Mouse (Mus musculus): ENCODE measurements at regions not wholly inside any gene's neighbourhood (a gene's known extent, or its start where the extent isn't known, plus 50 kb on each side); places are given as distances from the start of the nearest gene placed in this dataset.

GRCm38 (mm10) chr13:103589646-103590045 is 184.8 kb downstream of the Srek1 start:
- no peak for TF ChIP-seq CTCF (IDR thresholded peaks at IDR 0.05; ENCODE audit: low read depth)
- Histone ChIP-seq H3K9me3 (ENCODE audit: low read depth, low read length) (no peaks in the 10 kb centered on the region), H3K9ac (no peak overlapping the region), H3K4me2 (no peak overlapping the region), H3K27ac (ENCODE audit: low read depth) (no peak overlapping the region), H3K4me1 (ENCODE audit: insufficient read depth) (no peaks in the 10 kb centered on the region), H3K4me3 (ENCODE audit: low read depth, low read length) (no peak overlapping the region), H3K36me3 (ENCODE audit: insufficient read depth) (no peaks in the 10 kb centered on the region), H3K27me3 (ENCODE audit: insufficient read depth, low read length) (no peaks in the 10 kb centered on the region)
- ATAC-seq (ENCODE audit: insufficient read depth) (no peak), DNase-seq (no peak)
- WGBS = 85% methylated on average over 5 of the region's 5 CpGs

GRCm38 (mm10) chr13:103576856-103577255 is 197.6 kb downstream of the Srek1 start:
- 38% methylated on average over 4 of the region's 4 CpGs for WGBS
- DNase-seq (no peak), ATAC-seq (ENCODE audit: insufficient read depth) (no peak)
- H3K27me3 ChIP-seq (ENCODE audit: insufficient read depth, low read length) = no peaks in the 10 kb centered on the region
- H3K9ac ChIP-seq = no peak overlapping the region
- H3K9me3 ChIP-seq (ENCODE audit: low read depth, low read length) = no peaks in the 10 kb centered on the region
- no peaks in the 10 kb centered on the region for H3K4me1 ChIP-seq (ENCODE audit: insufficient read depth)
- H3K4me3 ChIP-seq (ENCODE audit: low read depth, low read length) = no peak overlapping the region
- no peak overlapping the region for H3K4me2 ChIP-seq
- TF ChIP-seq CTCF (IDR thresholded peaks at IDR 0.05; ENCODE audit: low read depth) = no peak
- H3K36me3 ChIP-seq (ENCODE audit: insufficient read depth) = no peaks in the 10 kb centered on the region
- H3K27ac ChIP-seq (ENCODE audit: low read depth) = no peak overlapping the region

GRCm38 (mm10) chr13:103564715-103565114 is 209.7 kb downstream of the Srek1 start:
- peak overlapping the region; percentile 15; the same call in 1 of the 2 replicates for H3K27ac ChIP-seq (ENCODE audit: low read depth)
- H3K9me3 ChIP-seq (ENCODE audit: low read depth, low read length) = no peaks in the 10 kb centered on the region
- no peaks in the 10 kb centered on the region for H3K36me3 ChIP-seq (ENCODE audit: insufficient read depth)
- no peak overlapping the region for H3K9ac ChIP-seq
- H3K27me3 ChIP-seq (ENCODE audit: insufficient read depth, low read length) = no peaks in the 10 kb centered on the region
- no peak for TF ChIP-seq CTCF (IDR thresholded peaks at IDR 0.05; ENCODE audit: low read depth)
- 69% methylated on average over 8 of the region's 8 CpGs for WGBS
- H3K4me1 ChIP-seq (ENCODE audit: insufficient read depth) = no peaks in the 10 kb centered on the region
- no peak for ATAC-seq (ENCODE audit: insufficient read depth)
- H3K4me3 ChIP-seq (ENCODE audit: low read depth, low read length) = no peak overlapping the region
- DNase-seq = no peak
- no peak overlapping the region for H3K4me2 ChIP-seq

- no peak overlapping the region for H3K4me2 ChIP-seq
Observed at GRCm38 (mm10) chr13:103561795-103562705, 212.4 kb downstream of the Srek1 start.

GRCm38 (mm10) chr13:103558915-103559314 is 215.5 kb downstream of the Srek1 start:
- Histone ChIP-seq H3K4me2 (no peak overlapping the region), H3K4me3 (ENCODE audit: low read depth, low read length) (no peak overlapping the region), H3K9me3 (ENCODE audit: low read depth, low read length) (no peaks in the 10 kb centered on the region), H3K27ac (ENCODE audit: low read depth) (no peak overlapping the region), H3K27me3 (ENCODE audit: insufficient read depth, low read length) (no peaks in the 10 kb centered on the region), H3K9ac (no peak overlapping the region), H3K36me3 (ENCODE audit: insufficient read depth) (no peaks in the 10 kb centered on the region), H3K4me1 (ENCODE audit: insufficient read depth) (no peaks in the 10 kb centered on the region)
- ATAC-seq (ENCODE audit: insufficient read depth) (no peak), DNase-seq (no peak)
- WGBS = 72% methylated on average over 3 of the region's 3 CpGs
- no peak for TF ChIP-seq CTCF (IDR thresholded peaks at IDR 0.05; ENCODE audit: low read depth)

More at GRCm38 (mm10) chr13:103561795-103562705, 212.4 kb downstream of the Srek1 start:
- Histone ChIP-seq H3K36me3 (ENCODE audit: insufficient read depth) (no peaks in the 10 kb centered on the region), H3K4me3 (ENCODE audit: low read depth, low read length) (no peak overlapping the region), H3K9ac (no peak overlapping the region), H3K4me1 (ENCODE audit: insufficient read depth) (no peaks in the 10 kb centered on the region), H3K9me3 (ENCODE audit: low read depth, low read length) (no peaks in the 10 kb centered on the region), H3K27ac (ENCODE audit: low read depth) (no peak overlapping the region), H3K27me3 (ENCODE audit: insufficient read depth, low read length) (no peaks in the 10 kb centered on the region)
- no peak for DNase-seq
- no peak for TF ChIP-seq CTCF (IDR thresholded peaks at IDR 0.05; ENCODE audit: low read depth)
- 77% methylated on average over 26 of the region's 26 CpGs for WGBS
- no peak for ATAC-seq (ENCODE audit: insufficient read depth)

GRCm38 (mm10) chr13:103539577-103539976 is 205.3 kb upstream of the Mast4 start:
- Histone ChIP-seq H3K4me1 (ENCODE audit: insufficient read depth) (no peaks in the 10 kb centered on the region; the same call in 1 of the 2 replicates), H3K9me3 (ENCODE audit: low read depth, low read length) (no peaks in the 10 kb centered on the region), H3K9ac (no peak overlapping the region), H3K4me3 (ENCODE audit: low read depth, low read length) (no peak overlapping the region), H3K27ac (ENCODE audit: low read depth) (no peak overlapping the region), H3K27me3 (ENCODE audit: insufficient read depth, low read length) (no peaks in the 10 kb centered on the region), H3K4me2 (no peak overlapping the region), H3K36me3 (ENCODE audit: insufficient read depth) (no peaks in the 10 kb centered on the region)
- ATAC-seq (ENCODE audit: insufficient read depth) (peak; percentile 38; the same call in 1 of the 2 replicates), DNase-seq (no peak)
- WGBS = 54% methylated on average over 10 of the region's 10 CpGs
- no peak for TF ChIP-seq CTCF (IDR thresholded peaks at IDR 0.05; ENCODE audit: low read depth)

- no peaks in the 10 kb centered on the region for H3K27me3 ChIP-seq (ENCODE audit: insufficient read depth, low read length)
- no peaks in the 10 kb centered on the region for H3K36me3 ChIP-seq (ENCODE audit: insufficient read depth)
- no peak for DNase-seq
- no peak for ATAC-seq (ENCODE audit: insufficient read depth)
- no peaks in the 10 kb centered on the region for H3K9me3 ChIP-seq (ENCODE audit: low read depth, low read length)
- H3K4me3 ChIP-seq (ENCODE audit: low read depth, low read length) = no peak overlapping the region
- WGBS = 72% methylated on average over 1 of the region's 1 CpGs
- H3K9ac ChIP-seq = no peak overlapping the region
- H3K4me2 ChIP-seq = no peak overlapping the region
- no peaks in the 10 kb centered on the region for H3K4me1 ChIP-seq (ENCODE audit: insufficient read depth)
- no peak overlapping the region for H3K27ac ChIP-seq (ENCODE audit: low read depth)
- no peak for TF ChIP-seq CTCF (IDR thresholded peaks at IDR 0.05; ENCODE audit: low read depth)
Observed at GRCm38 (mm10) chr13:103513825-103514224, 179.5 kb upstream of the Mast4 start.
